Mouse (Mus musculus) heart, postnatal 0 days (tissue): ENCODE data around the gene Lst1.

Experiments
- CTCF ChIP-seq: IDR thresholded peaks from 2 replicates; pipeline ENCODE4 v1.5.1; 2016; ENCODE audit warnings: antibody characterized with exemption, control low read depth, low read depth
- EP300 ChIP-seq: IDR thresholded peaks from 2 replicates; pipeline ENCODE4 v1.6.1; 2016; ENCODE audit warnings: antibody characterized with exemption, low read depth

DNA sequence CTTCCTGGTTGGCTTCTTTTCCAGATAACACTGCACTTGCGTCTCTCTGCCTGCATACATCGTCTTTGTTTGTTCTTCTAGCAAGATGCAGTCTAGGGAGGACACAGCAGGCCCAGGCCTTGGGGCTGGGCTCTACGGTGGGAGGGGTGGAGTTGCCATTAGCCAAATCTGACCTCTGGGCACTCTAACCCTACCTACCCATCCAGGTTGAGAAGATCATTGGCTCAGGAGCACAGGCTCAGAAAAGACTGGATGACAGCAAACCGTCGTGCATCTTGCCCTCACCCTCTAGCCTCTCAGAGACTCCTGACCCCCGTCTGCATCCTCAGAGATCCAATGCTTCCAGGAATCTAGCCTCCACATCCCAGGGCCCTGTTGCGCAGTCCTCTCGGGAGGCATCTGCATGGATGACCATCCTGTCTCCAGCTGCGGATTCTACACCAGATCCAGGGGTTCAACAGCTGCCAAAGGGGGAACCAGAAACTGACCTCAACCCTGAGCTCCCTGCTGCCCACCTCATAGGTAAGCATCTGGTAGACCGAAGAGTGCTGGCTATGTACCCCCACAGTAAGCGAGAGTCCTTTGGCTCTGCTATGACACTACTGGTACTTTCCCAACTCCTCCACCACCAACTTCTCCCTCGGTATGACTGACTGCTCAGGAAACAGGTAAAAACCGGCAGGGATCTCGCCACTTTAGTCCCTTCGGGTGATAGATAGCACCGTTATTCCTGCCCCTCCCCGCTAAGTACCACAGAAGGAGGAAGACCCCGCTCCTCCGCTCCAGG is 6.8 kb upstream of the Lst1 start:
- TF ChIP-seq CTCF (no peak), EP300 (no peak)
